Mouse (Mus musculus) gastrocnemius, postnatal 25 days (tissue): ENCODE data around the gene Ccdc88b. TPM values are rescaled to one million over a fixed set of nuclear protein-coding genes. Genes with fewer than 3 reads are reported as not detected.

Source experiments
- DNase-seq: peaks from one replicate; pipeline ENCODE4 v3.0.0; 2022
- total RNA-seq, 2 experiments: library from RNA; stranded (reverse); gene quantifications; 1 replicate in 1 of 2; 2 replicates in 1 of 2; pipeline ENCODE4 v1.2.3; 2021

Ccdc88b gene
- total RNA-seq, 2 experiments from 2014 or later, result 0.40 to 0.41 TPM

DNA sequence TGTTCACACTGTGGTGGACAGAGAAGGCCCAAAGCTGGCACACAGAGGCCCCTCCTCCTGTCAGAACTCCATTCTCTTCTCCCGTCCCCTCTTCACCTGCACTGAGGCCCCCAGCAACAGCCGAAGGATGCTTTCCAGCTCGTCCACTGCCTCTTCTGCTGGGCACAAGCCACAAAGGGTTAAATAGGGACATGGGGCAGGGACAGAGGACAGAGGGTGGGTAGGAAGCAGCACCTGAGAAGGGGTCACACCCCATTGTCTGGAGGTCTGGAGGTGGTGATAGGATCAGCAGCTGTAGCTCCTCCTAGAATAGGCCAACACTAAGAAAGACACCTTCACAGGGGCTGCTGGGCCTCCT, 1.0 kb downstream of the Ccdc88b start:
- DNase-seq, result no peak

DNA sequence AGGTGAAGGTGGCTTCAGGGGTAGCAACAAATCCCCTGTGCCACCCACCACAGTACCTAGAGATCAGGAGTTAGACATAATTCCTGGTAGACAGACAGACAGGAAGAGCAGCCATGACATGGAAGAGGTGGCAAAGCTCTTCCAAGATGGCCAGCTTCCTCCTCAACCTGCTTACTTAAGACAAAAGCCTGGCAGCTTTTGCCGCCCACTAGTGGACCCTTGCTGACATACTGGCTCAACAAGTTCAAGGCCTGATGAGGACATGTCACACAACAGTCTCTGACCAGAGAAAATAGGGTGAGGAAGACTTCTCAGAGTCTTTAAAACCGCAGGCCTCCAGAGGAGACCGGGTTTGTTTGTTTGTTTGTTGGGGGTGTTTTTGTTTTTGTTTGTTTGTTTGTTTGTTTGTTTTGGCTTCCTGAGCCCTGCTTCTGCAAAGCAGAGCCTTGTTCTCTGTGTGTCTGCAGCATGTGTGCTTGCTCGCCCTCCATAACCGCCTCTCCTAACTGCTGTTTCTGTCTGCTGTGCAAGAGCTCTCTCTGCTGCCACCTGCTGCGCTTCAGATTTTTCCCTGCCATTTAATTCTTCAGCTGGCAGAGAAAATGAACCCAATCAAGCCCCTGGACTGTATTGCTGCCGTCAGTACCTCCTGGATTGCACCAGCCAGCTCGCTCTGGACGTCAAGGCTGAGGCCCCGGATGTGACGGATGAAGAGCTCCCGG, 1.6 kb downstream of the Ccdc88b start:
- no peak for DNase-seq

DNA sequence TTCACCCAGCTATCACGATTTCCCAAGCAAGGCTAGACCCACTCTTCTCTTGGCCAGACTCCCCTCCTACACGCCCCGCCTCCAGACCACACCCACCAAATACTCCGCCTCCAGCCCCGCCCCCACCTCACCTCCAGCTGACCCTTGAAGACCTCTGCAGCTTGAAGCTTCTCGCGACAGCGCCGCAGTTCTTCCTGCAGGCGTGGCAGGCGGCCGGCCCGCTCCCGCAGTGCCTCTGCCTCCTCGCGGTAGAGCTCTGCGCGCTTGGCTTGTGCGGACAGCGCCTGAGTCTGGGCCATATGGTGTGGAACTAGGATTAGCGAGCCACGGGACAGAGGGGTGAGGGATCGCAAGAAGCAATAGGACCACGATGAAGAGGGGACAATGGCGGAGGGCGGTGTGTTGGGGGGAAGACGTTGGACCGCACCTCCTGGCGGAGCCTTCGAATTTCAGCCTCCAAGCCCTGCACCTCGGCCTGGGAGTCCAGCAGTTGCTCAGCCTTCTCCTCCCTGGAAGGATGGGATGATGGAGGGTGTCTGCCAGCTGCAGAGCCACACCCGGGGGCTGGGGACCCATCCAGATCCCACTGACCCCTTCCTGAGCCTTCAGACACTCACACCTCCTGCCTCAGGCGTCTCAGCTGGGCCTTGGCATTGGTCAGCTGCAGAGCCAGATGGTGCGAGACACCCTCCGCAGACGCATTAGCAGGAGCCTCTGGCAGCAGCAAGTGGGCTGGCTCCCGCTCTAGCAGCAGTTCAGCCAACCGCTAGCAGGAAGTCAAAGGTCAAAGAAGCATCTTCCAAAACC, 2.6 kb downstream of the Ccdc88b start:
- peak; percentile 51 for DNase-seq

DNA sequence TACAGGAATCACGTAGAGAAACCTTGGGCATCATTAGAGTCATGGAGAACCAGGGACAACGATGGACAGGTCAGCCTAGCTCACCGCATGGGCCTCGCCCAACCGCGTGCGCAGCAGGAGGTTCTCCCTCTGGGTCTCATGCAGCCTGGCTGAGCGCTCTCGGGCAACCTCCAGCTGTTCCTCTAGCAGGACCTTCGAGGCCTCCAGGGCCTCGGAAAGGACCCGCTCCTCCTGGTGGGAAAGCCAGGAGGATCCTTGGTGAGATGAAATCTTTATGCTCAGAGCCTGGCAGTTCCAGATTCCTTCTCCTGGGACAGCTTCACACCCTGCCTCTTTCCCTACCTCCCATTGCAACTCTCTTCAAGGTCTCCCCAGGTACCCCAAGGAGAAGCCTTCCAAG, 3.4 kb downstream of the Ccdc88b start:
- DNase-seq, result no peak

DNA sequence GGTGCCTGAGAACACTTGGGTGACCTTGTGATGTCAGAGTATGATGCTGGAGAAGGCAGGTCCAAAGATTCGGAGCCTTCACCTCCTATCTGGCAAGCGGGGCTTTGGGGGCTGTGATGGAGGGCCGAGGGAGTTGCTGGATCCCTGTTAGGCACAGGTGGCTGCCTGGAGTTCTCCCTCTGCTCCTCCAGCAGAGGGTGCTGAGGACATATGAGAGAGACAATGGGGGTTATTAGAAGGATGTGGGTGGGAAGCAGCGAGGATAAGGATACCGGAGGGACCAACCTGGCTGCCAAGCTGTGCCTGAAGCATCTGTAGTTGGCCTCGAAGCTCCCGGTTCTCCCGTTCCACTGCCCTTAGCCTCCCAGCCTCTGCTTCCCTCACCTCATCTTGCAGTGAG, 4.1 kb downstream of the Ccdc88b start:
- DNase-seq, result no peak

DNA sequence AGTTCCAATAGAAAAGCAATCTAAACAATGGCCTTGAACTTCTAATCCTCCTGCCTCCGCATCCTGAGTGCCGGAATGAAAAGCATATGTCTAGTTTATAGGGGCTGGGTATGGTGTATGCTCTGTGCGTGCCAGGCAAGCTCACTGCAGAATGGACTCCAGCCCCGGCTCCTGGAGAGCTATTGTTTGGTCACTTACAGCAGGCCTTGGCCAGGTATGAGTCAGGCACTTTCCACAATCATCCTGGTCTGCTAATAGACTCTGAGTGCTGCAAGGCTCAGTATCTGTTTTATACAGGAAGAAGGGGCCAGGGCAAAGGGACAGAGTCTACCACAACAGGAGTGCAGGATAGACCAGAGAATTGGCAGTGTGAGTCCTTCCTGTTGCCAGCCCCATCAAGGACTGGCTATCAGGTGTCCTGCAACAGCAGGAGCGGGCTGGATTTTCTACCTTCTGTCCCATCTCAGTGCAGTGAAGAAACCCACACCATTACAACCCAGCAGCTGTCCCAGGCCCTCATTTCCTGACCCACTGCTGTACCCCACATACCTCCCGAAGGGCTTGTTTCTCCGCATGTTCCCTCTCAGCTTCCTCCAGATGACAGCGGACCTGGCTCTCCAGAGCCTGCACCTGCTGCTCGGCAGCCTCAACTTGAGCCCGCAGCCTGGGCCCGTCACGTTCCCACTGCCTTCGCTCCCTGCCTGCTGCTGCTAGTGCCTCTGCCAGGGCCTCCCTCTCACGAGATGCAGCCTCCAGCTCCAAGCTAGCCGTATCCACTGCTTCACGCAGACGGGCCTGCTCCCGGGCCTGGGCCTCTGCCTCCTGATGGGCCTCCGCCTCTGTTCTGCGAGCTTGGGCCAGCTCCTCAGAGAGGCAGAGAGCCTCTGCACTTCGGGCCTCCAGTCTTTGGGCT, 5.4 kb downstream of the Ccdc88b start:
- DNase-seq, result no peak

DNA sequence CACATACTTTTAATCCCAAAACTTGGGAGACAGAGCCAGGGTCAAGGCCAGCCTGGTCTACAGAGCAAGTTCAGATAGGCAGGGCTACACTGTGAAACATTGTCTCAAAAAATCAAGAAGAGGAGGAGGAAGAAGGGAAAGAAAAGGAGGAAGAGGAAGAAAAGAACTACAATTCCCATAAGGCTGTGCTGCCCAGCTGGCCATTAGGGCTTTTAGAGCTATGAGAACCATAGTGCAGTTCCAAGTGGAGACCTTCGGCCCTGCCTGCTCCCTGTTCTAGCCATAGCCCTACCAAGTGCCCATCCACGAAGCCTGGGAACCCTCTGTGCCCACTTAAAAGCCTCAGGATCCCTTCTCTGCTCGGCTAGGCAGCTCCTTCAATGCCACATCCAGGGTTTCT, 6.5 kb downstream of the Ccdc88b start:
- no peak for DNase-seq

DNA sequence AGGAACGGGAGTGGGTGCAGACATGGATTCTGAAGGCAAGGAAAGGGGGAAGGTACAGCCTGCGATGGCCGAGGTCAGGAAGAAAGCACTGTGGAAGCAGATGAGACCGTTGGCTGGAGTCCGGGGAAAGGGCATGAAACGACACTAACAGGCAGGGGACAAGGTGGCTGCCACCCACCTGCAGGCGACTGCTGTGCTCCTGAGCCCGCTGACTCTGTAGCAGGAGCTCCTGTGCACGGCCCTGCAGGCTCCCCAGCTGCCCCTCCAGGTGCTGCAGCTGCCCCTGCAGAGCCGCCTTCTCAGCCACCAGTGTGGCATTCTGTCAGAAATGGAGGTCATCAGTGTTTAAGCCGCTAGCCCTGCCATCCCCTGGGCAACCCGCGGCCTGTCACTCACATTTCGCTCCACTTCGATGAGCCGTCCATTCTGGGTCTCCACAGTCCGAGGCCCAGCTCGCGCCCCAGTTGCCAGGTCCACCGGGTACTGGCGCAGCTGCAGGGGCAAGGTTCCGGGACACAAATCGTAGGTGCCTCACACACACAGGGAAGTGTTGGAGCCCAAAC, 8.4 kb downstream of the Ccdc88b start:
- no peak for DNase-seq

DNA sequence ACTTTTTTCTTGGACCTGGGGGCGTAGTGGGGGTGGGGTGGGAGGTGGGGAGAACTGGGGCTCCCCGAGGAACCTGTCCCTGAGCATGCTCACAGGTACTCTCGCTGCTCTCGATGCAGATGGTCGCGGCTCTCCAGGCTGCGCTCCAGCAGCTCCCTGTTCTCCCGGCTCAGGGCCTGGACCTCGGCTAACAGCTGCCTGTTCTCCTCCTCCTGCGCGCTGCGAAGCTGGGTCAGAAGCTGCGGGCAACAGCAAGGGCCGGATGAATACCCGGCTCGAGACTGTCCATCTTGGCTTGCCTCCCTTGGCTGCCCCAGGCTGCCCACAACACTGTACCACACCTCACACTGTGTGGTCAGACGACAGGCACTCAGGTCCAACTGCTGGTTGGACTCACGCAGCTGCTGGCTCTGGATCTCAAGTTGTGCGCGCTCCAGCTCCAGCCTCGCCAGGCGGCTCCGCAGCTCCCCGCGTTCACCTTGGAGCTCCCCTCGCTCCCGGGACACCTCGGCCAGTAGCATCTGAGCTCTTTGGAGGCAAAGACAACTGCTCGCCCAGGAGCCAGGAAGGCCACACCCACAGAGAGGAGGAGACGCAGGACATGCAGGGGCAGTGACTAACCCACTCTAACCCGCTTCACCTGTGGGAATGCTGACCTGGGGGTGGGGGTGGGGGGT, 10.0 kb downstream of the Ccdc88b start:
- no peak for DNase-seq

DNA sequence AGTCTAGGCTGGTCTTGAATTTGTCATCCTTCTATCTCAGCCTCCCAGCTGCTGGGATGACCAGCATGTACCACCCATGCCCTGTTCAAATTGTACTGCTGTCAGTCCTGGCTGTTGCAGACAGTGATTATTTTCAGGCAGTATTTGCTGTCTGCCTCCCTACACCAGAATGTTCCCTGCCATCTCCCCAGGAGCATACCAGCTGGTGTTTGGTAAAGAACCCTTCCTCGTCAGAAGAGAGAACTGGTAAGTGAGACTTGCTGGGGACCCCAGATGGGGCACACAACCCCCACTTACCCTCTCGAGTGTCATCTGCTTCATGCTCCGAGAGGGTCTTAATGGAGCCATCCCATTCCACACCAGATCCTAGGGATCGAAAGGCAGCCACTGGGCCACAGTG, 12.0 kb downstream of the Ccdc88b start:
- no peak for DNase-seq

DNA sequence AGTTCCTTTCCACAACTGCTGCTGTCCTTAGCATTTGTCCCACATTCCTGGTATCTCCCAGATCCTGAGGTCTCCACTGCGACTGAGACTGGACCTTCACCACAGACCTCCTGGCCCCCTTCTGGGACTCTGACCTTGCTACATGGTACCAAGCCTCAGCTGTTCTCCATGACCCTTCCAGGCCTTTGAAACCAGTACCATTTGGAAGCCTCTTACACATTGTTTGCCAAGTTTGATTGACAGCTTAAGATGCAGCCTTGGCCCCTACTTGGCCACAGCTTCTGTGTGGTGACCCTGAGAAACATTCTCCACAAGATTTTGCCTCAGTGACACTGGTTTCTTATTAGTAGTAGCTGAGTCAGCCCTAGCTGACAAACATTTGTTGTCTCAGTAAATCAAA, 15.7 kb downstream of the Ccdc88b start:
- DNase-seq, result no peak

DNA sequence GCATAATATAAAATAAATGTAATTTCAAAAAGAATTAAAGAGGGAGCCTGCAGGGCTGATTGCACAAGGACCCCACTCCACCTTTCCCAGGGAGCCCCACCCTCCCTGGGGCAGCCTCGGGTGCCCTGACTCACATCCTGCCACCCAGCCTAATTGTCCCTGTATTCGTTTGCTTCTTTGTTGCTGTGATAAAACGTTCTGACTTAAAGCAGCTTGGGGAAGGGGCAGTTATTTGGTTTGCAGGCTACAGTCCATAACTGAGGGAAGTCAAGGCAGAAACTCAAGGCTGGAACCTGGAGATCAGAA, 16.8 kb downstream of the Ccdc88b start:
- DNase-seq, result no peak

DNA sequence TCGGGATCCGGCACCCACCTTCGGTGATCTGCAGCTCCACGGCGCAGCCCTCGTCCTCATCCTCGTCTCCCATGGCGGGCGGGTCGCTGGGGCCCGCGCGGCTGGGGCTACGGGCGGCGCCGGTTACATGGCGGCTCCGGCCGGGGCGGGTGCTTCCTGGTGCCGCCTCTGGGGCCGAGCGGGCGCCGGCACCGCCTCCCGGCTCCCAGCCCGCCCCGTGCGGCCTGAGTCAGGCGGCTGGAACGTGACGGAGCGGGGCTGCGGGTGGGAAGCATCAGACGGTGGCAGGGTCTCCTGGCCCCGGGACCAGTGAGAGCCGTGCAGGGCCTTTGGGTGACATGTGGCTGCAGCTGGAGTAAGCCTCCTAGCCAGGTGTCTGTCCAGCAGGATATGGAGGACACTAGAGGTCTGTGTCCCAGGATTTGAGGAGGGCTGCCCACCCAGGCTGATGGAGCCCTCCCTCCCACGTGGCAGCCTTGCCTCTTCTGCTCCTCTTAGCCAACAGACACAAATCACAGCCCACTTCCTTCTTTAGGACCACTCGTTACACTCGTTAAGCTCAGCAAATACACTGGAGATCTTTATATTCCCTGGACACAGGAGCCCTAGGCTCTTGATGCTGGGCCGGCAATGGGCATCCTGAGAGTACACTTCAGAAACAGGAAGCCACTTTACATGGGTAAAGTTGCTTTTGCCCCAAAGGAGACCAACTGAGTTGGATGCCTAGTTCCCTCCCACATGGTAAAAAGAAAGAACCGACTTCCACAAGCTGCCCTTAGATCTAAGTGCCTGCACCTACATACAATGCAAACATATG, 17.3 kb downstream of the Ccdc88b start, which contains the start of gene Rps6ka4:
Gene Rps6ka4, minus strand, starts transcription at position 162 of the 817 bp plus-strand sequence.
- peak; percentile 71 for DNase-seq

DNA sequence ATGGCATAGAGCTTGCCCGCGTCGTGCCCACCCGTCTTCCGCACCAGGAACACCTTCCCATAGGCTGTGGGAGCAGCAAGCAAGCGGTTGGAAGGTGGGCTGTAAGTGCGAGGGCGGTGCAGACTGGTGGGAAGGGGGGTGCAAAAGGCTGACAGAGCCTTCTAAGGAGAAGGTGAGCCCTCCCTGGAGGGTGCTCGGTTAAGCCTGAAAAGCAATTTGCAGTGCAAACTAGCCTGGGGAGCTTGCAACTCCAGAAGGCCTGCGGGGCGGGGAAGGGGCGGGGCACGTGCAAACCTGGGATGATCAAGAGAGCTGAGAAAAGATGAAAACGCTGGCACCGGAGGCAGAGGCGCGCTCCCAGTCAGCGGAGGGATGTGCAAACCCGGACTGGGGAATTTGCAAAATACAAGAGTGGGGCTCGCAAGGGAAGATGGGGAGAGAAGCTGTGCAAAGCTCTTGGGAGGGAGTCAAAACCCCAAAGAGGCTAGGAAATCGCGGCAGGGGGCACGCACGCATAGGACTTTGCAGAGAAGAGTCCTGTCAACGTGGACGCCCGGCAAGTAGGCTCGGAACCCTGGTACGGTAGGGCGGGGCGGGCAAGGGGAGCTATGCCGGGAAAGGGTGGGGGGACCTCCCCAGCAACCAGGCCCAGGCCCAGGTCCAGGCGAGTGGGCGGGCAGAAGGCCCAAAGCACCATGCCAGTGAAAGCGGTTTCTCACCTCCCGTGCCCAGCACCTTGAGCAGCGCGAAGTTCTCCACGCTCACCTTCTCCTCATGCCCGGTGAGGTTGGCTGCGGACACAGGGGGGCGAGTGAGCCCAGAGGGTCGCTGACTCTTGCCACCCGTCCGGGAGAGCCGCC, 18.2 kb downstream of the Ccdc88b start:
- DNase-seq, result no peak

DNA sequence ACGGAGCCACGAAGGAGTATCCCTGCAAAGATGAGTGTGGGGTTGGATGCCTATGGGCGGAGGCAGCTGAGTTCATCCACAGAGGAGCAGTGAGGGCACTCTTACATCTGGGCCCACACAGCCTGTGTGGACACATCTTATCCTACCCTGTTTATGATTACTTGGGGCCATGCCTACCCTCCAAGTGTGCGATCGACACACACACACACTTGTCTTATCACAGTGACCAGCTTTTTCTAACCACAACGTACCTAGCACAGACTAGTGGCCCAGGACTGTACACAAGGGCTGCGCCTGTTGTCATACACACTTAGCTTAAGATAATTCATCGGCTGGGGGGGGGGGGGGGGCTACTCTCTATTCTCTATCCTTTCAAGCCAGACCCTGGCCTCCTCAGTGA, 25.6 kb downstream of the Ccdc88b start:
- no peak for DNase-seq

DNA sequence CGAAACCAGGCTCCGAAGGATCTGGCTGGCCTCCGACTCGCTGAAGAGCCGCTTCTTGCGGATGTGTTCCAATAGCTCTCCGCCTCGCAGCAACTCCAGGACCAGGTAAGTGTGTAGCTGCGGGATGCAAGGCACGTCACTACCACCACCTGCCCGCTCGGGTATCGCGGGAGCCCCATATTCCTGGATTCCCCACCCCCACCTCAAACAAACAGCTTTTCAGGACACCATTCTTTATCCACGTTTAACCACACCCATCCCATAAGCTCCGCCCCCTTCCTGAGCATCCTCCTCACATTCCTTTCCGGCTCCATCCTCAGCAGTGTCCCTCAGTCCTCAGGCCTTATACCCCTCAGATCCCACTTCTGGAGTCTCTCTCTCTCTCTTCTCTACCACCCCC, 26.7 kb downstream of the Ccdc88b start:
- no peak for DNase-seq

DNA sequence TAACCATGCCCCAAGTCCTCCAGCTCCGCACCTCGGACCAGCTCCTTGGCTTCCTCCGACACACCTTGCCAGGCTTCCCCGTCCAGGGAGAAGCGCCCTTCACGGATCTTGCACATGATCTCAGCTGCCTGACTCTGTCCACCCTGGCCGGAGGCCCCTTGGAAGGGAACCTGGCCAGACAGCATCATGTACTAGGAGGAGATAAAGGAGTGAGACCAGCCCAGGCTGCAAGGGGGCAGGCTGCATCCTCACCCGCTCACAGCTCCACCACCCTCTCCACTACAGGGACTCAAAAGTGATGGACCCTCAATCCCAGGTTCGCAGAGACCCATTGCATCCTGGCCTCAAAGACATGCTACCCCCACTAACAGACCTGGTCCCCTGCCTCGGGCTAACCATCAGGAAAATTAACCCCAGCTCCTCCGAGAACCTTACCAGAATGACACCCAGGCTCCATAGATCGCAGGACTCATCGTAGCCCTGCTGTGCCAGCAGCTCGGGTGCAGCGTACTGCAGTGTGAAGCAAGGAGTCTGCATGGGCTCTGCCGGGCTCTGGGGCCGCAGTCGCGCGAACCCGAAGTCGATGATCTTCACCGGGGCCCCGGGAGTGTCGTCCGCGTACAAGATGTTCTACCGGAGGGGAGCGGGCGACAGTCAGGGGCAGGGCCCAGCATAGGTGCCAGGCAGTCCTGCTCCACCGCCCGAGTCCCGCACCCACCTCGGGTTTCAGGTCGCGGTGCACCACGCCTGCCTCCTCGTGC, 27.3 kb downstream of the Ccdc88b start:
- DNase-seq, result no peak

DNA sequence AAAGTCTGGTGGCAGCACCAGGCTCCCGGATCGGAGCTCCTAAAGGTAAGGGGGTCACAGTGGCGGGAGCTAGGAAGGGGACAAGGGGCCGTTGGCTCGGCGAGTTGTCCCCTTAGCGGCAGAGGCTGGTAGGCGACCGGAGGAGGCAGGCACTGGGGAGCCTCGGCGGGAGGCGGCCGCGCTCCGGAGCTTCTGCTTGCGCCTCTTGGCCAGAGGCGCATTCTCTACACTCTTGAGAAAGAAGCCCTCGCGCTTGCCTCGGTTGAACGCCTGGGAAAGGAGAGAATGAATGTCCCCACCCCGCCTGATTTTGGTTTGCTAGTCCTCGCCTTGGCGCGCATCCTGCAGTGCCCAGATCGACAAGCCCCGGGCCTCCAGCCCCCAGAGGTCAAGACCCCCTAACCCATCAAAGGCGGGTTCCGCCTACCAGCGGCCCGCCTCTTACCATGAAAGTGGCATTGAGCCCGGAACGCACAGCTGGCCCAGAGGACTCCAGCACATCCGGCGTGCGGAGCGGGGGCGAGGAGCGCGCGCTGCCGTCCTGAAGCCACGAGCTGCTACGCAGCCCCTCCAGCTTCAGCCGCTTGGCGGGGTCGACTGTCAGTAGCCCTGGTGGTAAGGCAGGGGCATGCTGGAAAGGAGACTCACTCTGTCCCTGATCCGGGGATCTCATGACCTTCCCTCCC, 28.0 kb downstream of the Ccdc88b start:
- no peak for DNase-seq

DNA sequence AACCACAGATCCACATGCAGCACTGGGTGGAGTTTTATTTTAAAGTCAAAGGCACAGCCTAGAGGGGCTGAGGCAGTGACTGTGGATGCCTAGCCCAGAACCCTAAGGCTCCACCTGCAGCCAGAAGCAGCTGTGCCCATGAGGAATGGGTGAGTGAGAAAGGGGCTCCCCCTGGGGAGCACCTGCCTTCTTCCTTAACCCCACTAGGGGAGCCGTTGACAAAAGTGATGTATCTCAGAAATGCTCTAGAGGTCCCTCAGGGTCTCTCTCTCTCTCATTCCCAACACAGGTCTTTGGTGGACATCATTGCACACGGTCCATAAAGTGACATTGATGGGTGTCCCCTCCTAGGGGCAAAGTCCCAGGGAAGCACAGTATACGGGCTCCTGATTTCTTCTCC, 28.9 kb downstream of the Ccdc88b start:
- DNase-seq, result no peak
